Mouse (Mus musculus) ES-Bruce4 (cell line): ENCODE measurements around the gene Hoxc11.

Experiments used
- CTCF ChIP-seq: IDR thresholded peaks from one replicate; pipeline ENCODE4 v1.8.1; 2011; ENCODE audit warnings: low read depth, low read length
- EP300 ChIP-seq: IDR thresholded peaks from 2 replicates; pipeline ENCODE4 v1.6.1; 2011; ENCODE audit warnings: low read depth, low read length; ENCODE audit not compliant: insufficient read depth

- TF ChIP-seq EP300 (no peak), CTCF (no peak)
Observed at GRCm38 (mm10) chr15:102998608-102999182, 44.5 kb downstream of the Hoxc11 start.
